Mouse (Mus musculus) ovary, adult 18-20 months (tissue): ENCODE measurements at regions not wholly inside any gene's neighbourhood (a gene's known extent, or its start where the extent isn't known, plus 50 kb on each side); places are given as distances from the start of the nearest gene placed in this dataset.
A peak's percentile ranks its signal among the peaks of the same experiment; 100 is the strongest.

Experiments
- DNase-seq: peaks from one replicate; pipeline ENCODE4 v3.0.0; 2022; ENCODE audit warnings: low spot score, mixed read lengths

GRCm38 (mm10) chr5:78621987-78622854, 1214.4 kb upstream of the Igfbp7 start:
- no peak for DNase-seq

DNA sequence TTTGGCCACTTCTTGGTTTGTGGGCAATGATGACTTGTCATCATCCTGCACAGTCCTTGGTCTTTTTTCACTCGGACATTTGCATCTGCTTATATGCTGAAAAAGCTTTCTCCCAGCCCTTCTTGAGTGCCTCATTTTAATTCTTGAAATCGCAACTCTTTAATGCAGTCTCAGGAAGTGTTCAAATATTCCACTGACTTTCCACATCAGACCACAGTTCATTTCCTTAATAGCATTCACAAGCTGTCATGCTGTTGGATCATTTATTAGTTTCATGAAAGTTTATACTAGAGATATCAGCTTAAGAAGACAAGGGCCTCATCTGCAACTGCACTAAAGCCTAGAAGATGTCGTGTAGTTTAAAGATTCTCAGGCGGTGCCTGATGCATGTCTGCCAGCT, 1200.5 kb upstream of the Igfbp7 start:
- no peak for DNase-seq

GRCm38 (mm10) chr5:78602599-78602998, 1194.8 kb upstream of the Igfbp7 start:
- DNase-seq = no peak

- peak; percentile 23 for DNase-seq
These were observed 1177.0 kb upstream of the Igfbp7 start for GRCm38 (mm10) chr5:78584823-78585222.

DNA sequence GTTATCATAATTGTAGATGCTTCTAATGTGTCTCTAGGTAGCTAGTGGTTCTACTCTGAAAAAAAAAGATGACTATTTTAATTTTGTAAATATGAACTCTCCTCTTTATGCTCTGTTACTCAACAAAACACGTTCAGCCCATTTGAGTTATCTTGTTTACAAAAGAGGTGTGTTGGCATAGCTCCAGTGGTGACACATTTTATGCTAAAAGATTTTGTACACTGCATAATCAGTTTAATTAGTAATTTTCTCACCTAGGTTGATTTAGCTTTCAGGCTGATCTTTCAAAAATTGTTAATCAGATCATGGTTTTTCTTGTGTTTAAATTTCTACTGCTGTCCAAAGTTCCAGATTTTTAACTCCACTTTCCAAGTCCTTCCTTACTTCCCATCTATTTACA, 1149.1 kb upstream of the Igfbp7 start:
- DNase-seq = no peak

GRCm38 (mm10) chr5:78535308-78535707, 1127.5 kb upstream of the Igfbp7 start:
- no peak for DNase-seq
